Mouse (Mus musculus) brain, embryonic 14.5 days (tissue): ENCODE results near the gene Ttbk2. TPM values are rescaled to one million over a fixed set of nuclear protein-coding genes. Genes with fewer than 3 reads are reported as not detected.

Source experiments
- DNase-seq: peaks from one replicate; pipeline ENCODE4 v3.0.0-alpha.2; 2011; ENCODE audit warnings: low read depth
- CTCF ChIP-seq: fragments of 200-500 bp; IDR thresholded peaks from 2 replicates; pipeline ENCODE4 v1.5.1; 2012; ENCODE audit warnings: inconsistent platforms, mild to moderate bottlenecking, moderate library complexity, borderline replicate concordance; ENCODE audit not compliant: insufficient read depth, insufficient read length; ENCODE audit errors: extremely low read depth
- POLR2A ChIP-seq: fragments of 200-500 bp; IDR thresholded peaks from 2 replicates; pipeline ENCODE4 v1.6.1; 2012; ENCODE audit warnings: mild to moderate bottlenecking, inconsistent platforms, borderline replicate concordance; ENCODE audit not compliant: poor library complexity, insufficient read depth, insufficient read length, severe bottlenecking; ENCODE audit errors: extremely low read depth
- polyA plus RNA-seq: library from polyadenylated mRNA; depleted of rRNA; stranded (reverse); fragments of >200 nt; gene quantifications from 2 replicates; pipeline ENCODE4 v1.2.3, GENCODE M21; 2012

Ttbk2 gene
- polyA plus RNA-seq, 1 experiment: 25.1 TPM

DNA sequence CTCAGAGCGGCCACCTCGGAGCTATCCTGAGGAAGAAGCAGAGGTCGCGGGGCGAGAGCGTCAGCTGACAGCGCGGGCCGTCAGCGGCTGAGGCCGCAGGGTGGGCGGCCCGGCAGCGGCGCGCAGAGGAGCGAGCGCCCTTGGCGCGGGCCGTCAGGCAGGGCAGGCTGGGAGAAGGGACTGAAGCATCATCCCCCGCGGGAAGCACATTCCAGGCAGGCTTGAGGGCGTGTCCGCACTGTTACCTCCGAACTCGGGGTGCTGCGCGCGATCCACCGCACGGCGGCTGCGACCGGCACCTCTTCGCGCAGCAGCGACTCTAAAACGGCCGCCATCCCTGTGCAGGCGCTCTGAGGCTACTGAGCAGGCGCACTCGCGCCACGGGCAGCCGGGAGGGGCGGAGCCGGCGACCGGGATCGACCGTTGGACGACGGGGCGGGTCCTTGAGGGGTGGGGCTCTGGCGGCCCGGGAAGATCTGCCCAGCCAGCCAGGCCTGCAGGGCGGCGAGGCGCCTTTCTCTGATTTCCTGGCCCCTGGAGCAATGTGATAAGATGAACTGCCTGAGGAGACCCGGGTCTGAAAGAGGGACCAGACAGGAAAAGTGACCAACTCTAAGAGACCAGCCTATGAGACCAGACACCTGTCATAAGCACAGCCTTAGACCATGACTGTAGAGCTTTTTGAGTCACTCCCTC is 119.1 kb downstream of the Ttbk2 start:
- peak; percentile 78 for TF ChIP-seq POLR2A
- TF ChIP-seq CTCF: no peak
- DNase-seq: peak; percentile 96

DNA sequence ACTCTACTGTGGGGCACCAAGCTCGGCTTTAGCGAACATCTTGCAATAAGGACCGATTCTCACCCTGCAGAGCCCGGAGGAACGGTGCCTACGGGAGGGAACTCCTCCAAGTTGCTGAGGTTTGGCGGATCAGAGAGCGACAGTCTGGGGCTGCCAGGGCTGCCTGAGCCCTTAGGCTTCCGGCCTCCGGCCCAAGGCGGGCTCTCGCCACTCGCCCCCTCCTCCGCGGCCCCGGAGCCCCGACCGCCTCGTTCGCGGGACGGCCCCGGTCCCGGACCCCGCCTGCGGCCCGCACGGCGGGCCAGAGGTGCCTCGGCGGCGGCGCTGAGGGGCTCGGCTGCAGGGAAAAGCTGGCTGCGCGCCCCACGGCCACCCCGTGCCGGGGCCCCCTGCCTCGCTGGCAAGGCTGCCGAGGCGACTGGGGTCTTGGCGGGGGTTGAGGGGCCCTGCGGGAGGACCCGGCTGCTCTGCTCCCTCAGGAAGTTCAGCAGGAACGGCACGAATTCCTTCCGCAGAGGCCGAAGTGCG is 119.7 kb downstream of the Ttbk2 start:
- TF ChIP-seq CTCF (no peak), POLR2A (no peak)
- DNase-seq: peak; percentile 37

DNA sequence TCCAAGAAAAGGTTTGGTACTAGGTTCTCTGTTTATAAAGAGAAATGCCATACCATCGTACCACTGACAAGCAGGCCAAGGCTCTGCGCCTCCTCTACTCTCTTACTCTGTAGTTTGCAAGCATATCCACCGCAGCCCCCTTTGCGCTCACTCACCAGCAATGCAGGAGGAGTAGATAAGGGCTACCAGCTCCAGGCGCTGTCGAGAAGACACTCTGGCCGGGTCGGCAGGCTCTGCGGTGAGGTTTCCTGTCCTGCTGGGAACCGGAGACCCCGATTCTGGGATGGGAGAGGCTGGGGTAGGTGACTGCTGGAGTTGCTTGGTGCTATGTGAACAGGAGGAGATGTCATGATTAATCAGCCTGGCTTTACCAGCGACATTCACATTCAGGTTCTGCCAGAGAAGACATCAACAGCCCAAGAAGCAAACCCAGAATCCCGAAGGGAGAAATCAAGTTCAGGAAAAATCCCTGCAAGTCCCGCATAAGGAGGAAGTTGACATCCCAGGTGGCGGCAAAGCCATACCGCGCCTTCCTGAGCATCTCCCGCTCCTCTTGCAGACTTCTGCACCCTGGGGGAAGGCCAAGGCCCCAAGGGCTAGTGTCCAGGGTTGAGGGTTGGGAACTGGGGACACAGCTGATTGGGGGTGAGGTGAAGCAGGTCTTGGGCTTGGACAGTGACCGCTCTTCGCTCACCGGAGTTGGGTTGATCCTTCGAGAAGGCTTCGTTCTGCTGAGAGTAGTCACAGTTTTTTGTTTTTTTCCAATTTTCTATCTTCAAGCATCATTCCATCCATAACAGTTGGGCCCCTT is 120.4 kb downstream of the Ttbk2 start:
- no peak for TF ChIP-seq CTCF
- no peak for TF ChIP-seq POLR2A
- DNase-seq: peak; percentile 27

DNA sequence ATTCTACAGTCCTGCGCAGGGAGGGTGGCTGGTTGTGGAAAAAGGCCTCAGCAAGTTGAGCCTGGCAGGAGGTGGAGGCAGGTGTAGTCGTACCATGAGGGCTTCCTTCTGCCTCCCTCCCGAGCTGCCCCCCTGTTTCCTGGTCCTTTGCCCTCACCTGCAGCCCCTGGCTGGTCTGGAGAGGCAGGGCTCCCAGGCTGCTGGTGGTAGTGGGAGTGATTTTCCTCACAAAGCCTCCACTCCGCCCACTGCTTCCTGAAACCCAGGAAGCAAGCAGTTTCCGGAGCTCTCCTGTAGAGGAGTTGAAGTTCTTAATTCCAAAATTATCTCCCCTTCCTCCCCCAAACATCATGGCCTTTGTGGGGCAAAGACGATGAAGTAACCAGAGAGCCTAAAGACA is 126.2 kb downstream of the Ttbk2 start:
- TF ChIP-seq CTCF: no peak
- TF ChIP-seq POLR2A: no peak
- DNase-seq: no peak

DNA sequence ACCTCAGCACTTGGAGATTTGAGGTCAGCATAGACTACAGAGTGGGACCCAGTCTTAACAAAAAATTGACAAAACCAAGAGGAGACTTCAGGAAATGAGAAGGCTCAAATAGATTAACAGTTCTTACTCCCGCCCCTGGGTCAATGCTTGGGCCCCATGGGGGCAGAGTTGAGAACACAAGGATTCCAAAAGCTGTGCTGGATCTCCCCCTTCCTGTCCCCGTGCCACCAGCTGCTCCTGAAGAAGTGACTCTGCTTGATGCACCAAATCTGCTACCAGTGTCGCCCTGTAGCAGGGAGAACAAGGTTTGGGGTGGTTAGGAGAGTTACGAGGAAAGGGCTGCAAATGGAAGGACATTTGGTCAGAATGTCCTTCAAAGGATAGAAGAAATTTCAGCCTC is 126.8 kb downstream of the Ttbk2 start:
- TF ChIP-seq POLR2A (no peak), CTCF (no peak)
- DNase-seq: no peak

DNA sequence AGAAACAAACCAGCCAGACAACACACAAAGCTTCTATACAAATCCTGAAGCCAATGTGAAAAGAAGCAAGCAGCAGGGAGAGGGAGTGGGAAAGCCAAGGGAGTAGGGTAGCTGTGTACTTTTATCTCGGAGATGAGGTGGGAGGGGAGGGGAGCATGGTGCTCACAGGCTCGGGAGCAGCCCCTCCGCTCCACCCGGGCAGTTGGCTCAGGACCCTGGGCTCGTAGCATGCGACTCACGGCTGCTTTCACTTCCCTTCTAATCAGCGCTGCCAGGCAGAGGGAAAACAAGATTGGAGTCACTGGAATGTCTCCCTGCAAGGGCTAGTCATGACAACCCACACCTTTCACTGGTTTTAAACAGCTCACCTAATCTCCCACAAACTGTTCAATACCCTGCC is 127.9 kb downstream of the Ttbk2 start:
- peak; percentile 14 for DNase-seq
- no peak for TF ChIP-seq POLR2A
- no peak for TF ChIP-seq CTCF

DNA sequence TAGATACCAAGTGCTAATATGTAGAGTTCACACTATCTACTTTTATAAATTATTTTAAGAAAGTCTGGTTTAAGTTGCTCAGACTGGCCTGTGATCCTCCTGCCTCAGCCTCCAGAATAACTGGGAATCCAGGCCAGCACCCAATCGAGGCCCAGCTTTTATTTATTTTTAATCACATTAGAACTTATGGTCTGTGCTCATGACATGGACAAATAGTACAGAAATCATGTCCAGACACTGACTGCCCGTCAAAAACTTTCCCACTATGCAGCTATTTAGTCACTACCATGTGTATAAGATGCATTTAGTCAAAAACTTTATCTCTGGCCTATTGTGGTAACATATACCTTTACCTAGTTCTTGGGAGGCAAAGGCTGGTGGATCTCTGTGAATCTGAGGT is 128.5 kb downstream of the Ttbk2 start:
- no peak for DNase-seq
- no peak for TF ChIP-seq CTCF

DNA sequence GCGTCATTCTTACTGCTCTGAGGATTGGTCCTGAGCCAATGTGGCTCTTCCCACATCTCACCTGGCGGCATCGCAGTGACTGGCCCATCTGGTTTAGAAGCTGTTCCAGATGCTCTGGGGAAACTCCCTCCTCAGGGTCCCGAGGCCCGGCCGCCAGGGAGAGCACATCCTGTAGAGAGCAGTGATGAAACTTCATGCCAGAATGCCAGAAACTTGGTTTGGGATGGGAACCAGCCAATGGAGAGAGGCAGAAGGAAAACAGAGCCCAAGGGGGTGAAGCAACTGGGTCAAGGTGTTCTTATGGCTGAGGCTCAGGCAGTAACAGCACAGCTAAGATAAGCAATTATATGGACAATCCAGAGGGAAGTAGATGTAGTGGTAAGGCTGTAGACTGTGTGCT is 129.6 kb downstream of the Ttbk2 start:
- no peak for DNase-seq
- no peak for TF ChIP-seq POLR2A
- TF ChIP-seq CTCF: no peak

DNA sequence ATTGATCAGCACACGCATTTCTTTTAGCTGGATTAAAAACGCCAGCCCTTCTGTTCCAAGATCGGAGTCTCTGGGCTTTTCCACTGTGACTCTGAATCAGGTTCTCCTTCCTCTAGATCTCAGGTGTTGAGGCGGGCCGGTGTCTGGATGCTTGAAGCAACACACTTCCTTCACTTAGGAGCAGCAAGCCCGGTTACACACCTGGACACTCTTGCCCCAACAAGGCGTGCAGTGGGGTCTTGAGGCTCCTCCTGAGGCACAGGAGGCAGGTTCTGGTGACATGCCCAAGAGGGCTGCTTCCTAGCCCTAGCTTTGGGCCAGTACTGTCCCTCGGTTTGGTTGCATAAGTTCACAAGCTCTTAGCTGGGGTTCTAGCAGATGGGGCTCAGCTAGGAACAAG is 131.9 kb downstream of the Ttbk2 start:
- TF ChIP-seq POLR2A: no peak
- no peak for TF ChIP-seq CTCF
- no peak for DNase-seq

DNA sequence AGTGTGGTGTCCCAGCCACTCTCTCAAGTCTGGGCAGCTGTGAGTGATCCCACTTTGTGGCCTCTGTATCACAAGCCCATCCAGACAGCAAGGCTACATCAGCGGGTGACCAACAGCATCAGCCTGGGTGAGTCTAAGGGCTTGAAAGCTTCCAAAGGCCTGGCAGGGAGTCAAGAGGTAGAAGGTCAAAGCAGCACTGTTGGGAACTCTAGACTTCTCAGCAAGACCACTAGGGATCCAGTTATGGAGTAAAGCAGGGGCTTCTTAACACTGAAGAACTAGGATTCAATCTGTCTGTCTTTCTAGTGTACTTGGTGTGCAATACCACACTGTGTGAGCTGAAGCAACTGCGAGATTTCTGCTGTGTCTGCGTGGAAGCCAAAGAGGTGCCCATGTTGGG is 137.0 kb downstream of the Ttbk2 start:
- TF ChIP-seq CTCF: no peak
- no peak for TF ChIP-seq POLR2A

DNA sequence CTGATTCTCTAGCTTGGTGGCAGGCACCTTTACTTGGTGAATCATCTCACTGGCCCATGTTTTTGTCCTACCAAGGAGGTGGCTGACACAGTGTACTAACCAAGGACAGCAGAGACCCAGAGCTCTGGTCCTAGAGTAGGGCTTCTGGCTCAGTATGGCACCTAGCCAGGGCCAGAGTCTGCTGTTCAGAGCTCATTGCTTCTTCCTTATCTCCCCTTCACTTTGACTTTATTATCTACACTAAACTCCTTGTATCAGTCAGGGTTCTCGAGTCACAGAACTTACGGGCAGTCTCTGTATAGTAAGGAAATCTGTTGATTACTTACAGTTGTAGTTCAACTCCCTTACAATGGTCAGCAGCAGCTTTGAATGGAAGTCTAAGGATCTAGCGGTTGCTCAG is 139.5 kb downstream of the Ttbk2 start:
- no peak for DNase-seq
- no peak for TF ChIP-seq CTCF
- no peak for TF ChIP-seq POLR2A

More for the DNA sequence above, 137.0 kb downstream of the Ttbk2 start:
- DNase-seq: no peak
